Mouse (Mus musculus) embryonic fibroblast, embryonic 13.5 days (primary cell): ENCODE measurements around the gene Col26a1. TPM values are rescaled to one million over a fixed set of nuclear protein-coding genes. Genes with fewer than 3 reads are reported as not detected.

Experiments used
- H3K27ac ChIP-seq: 2 replicates; pipeline ENCODE4 v1.5.1; 2012; ENCODE audit warnings: low read length, control low read depth, inconsistent platforms; ENCODE audit not compliant: insufficient read depth
- H3K4me1 ChIP-seq: 2 replicates; pipeline ENCODE4 v1.6.1; 2011; ENCODE audit warnings: low read length; ENCODE audit not compliant: control insufficient read depth, insufficient read depth
- H3K4me3 ChIP-seq: 2 replicates; pipeline ENCODE4 v1.5.1; 2011; ENCODE audit warnings: mild to moderate bottlenecking, control low read depth, low read length; ENCODE audit not compliant: insufficient read depth
- CTCF ChIP-seq: IDR thresholded peaks from 2 replicates; pipeline ENCODE4 v1.5.1; 2011; ENCODE audit warnings: mild to moderate bottlenecking, control low read depth, low read length, moderate library complexity, borderline replicate concordance; ENCODE audit not compliant: insufficient read depth
- POLR2A ChIP-seq: IDR thresholded peaks from 2 replicates; pipeline ENCODE4 v1.6.1; 2011; ENCODE audit warnings: low read depth, mild to moderate bottlenecking, control low read depth, low read length, moderate library complexity
- polyA plus RNA-seq: library from polyadenylated mRNA; stranded (reverse); fragments of >200 nt; gene quantifications from 2 replicates; pipeline ENCODE4 v1.2.4, GENCODE M21; 2011; ENCODE audit warnings: low read depth; ENCODE audit not compliant: missing spikeins, insufficient read length

Gene Col26a1
- polyA plus RNA-seq, 1 experiment, result 4.4 TPM

DNA sequence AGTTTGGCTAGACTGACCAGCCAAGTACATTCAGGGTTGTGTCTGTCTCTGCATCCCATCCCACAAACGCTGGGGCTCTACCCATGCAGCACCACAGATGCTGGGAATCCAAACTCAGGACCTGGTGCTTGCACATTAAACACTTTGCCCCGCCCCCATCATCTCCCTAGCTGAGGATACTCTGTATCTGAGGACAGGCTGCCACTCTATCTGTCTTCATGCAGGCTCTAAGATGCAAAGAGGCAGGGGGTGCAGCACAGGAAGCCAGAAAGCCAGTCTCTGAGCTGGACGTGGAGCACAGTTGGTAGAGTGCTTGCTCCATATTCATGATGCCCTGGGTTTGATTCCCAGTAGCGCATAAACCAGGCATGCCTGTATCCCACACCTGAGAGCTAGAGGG lies 20.2 kb downstream of the Col26a1 start:
- no peak overlapping the region for H3K27ac ChIP-seq
- TF ChIP-seq CTCF, result no peak
- no peak for TF ChIP-seq POLR2A
- no peaks in the 10 kb centered on the region for H3K4me1 ChIP-seq
- no peak overlapping the region for H3K4me3 ChIP-seq

DNA sequence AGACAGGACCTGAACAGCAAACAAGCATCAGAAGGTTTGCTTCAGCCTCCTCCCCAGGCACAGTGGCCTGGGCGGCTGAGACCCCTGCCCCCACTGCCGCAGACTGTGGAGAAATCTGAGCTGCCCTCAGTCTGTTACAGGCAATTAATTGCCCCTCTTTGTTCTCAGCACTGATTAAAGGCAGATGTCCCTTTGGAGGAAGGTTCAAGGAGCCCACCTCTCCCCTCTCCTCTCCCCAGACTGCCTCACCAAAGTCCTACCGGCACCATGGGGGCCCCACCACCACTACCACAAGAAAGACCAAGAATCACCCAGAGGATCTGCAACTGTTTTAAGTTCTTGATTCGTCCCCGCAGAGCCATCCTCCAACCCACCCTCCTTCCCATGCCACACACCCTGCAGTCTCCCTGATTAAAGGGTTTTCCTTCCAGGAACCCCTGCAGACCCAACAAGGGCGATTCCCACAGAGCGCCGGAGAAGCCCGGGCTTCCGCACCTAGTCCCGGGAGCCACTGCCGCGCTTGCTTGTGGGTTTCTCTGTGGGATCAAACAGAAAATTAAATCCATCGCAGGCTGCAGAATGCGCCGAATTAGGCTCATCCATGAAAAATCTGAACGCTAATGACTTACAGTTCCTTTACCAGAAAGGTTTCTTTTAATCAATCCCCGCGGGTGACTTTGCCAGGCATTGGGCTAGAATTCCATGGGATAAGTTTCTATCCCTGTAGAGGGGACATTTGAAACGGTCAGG lies 21.6 kb downstream of the Col26a1 start:
- no peak for TF ChIP-seq POLR2A
- TF ChIP-seq CTCF, result no peak
- H3K27ac ChIP-seq, result no peak overlapping the region
- no peak overlapping the region for H3K4me3 ChIP-seq
- H3K4me1 ChIP-seq, result no peaks in the 10 kb centered on the region

DNA sequence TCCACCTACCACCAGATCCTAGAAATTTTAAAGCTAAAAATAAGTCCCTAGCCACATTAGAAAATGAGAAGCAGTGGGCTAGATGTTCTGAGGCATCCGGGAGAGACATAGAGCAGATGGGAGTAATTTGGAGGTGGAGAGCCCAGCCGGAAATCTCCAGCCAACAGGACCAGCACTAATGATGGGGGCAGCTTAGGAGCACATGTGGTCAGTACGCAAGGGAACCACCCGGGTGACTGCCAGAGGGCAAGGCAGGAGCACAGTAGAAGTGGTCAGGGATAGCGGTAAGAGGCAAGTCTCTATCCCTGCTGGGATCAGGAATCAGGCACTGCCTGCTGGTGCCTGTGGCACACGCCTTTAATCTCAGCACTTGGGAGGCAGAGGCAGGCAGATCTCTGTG lies 32.3 kb downstream of the Col26a1 start:
- no peak overlapping the region for H3K27ac ChIP-seq
- H3K4me1 ChIP-seq, result no peaks in the 10 kb centered on the region
- TF ChIP-seq POLR2A (no peak), CTCF (no peak)
- no peak overlapping the region for H3K4me3 ChIP-seq

DNA sequence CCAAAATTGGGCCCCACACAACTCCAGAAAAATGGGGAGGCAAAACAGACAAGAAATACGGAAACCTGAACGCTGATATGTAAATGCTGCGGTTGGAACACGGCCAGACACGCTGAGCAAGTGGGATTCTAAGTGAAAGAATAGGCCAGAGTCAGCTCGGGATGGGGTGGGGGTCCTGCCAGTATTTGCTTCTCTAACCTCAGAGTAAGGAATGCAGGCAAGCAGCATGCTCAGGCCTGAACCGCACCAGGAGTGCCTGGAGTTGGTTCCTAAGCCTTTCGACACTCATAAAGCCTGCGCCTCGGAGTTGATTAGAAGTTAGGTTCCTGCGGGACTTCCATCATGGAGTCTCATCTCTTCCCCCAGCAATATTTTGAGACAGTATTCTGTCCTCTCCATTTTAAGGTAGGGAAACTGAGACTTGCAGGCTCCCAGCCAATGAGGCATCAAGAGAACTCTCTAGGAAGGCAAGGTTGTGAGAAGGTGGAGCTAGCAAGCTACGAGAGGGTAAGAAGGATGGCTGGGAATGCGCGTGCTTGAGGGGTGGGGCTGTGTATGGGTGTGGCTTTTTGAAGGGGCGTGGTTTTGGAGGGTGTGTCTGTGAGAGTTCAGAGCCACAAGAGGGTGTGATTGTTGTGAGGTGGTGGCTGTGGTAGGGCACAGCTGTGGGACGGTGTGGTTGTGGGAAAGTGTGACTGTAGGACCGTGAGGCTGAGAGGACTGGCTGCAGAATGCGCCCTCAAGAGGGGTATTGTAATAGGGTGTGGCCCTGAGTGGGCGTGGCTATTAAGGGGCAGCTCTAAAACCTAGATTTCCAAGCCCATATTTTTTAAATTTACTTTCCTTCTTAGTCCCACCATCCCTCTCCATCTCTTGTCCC lies 36.4 kb downstream of the Col26a1 start:
- Histone ChIP-seq H3K4me3 (no peak overlapping the region), H3K4me1 (no peaks in the 10 kb centered on the region), H3K27ac (no peak overlapping the region)
- TF ChIP-seq POLR2A (no peak), CTCF (no peak)

DNA sequence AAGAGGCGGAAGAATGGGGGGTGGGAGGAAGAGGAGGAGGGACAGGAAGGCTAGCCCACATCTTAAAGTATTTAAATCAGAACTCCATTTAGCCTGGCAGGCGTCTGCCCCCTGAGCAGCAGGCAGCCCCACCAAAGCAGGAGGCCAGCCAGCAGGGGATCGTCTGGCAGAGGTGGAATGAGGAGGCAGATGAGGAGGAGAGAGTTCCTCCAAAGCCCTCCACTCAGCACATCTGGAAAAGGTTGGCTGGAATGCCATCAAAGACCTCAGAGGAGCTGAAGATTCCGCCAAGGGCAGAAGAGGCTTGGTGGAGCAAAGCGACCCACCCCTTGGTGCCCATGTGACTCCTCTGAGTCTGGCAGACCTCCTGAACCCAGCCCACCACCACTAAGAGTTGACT lies 39.1 kb downstream of the Col26a1 start:
- Histone ChIP-seq H3K4me3 (no peak overlapping the region), H3K27ac (no peak overlapping the region), H3K4me1 (no peaks in the 10 kb centered on the region)
- TF ChIP-seq POLR2A, result no peak
- no peak for TF ChIP-seq CTCF

DNA sequence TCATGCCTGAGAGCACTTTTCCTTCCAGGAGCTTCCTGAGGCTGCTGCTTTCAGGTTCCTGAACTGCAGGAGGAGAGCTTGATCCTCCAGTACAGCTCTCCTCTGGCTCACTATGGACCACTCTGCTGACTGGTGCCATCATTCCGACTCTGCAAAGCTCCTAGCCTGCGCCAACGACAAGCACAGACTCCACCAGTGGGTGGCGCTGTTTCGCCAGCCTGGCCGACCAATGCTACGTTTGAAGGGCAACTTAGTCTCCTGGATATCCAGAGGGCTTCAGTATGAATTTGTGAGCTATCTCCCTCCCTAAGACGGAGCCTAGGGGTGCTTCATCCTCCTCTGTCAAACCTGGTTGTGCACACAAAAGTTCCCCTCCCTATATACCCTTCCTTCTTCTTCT lies 43.0 kb downstream of the Col26a1 start:
- Histone ChIP-seq H3K27ac (no peak overlapping the region), H3K4me1 (no peaks in the 10 kb centered on the region), H3K4me3 (no peak overlapping the region)
- TF ChIP-seq POLR2A (no peak), CTCF (peak; percentile 91)

DNA sequence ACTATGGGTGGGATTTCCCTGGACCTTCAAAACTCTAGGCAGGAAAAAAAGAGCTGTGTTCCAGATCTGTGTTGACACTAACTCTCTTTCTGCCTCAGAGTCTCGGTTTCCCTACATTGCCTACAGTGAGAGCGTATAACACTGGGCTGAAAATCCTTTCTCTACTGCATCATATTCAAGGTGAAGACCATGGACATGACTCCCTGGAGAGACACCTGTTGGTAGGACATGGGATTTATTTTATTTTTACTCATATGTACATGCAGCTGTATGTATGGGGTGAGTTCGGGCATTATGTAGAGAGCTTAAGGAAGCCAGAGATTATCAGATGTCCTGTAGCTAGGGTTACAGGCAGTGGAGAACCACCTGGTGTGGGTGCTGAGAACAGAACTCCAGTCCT lies 50.0 kb downstream of the Col26a1 start:
- H3K4me3 ChIP-seq, result no peak overlapping the region
- H3K27ac ChIP-seq, result no peak overlapping the region
- no peaks in the 10 kb centered on the region for H3K4me1 ChIP-seq
- TF ChIP-seq POLR2A (no peak), CTCF (no peak)

DNA sequence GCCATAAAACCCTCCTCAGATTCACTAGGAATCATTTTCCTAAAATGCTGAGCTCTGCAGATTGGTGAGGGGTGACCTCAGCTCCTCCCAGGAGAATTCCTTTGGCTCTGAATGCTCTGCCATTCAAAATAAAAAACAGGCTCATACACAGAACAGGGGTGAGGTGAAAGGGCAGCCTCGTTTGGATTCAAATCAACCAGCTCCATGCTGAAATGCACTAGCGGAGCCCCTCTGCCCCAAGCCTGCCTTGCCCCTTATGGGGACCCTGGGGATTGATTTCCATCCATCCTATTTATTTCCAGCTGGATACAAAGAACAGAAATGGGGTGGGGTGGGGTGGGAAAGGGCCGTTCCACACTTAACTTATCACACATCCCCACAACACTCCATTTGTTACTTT lies 52.9 kb downstream of the Col26a1 start:
- no peak for TF ChIP-seq POLR2A
- no peak for TF ChIP-seq CTCF
- H3K27ac ChIP-seq, result no peak overlapping the region
- no peaks in the 10 kb centered on the region for H3K4me1 ChIP-seq
- no peak overlapping the region for H3K4me3 ChIP-seq

DNA sequence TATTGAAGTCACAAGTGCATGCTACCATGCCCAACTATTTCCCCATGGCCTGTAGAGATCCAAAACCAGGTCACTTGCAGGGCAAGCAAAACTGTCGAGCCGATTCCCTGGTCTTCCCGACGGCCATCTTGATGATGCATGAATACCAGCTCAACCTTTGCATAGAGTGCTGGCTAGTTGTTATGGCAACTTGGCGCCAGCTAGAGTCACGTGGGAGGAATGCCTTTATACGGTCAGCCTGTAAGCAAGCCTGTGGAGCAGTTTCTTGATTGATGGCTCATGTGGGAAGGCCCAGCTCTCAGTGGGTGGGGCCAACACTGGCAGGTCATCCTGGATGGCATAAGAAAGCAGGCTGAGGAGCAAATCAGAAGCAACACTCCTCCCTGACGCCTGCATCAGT lies 61.0 kb downstream of the Col26a1 start:
- no peaks in the 10 kb centered on the region for H3K4me1 ChIP-seq
- no peak overlapping the region for H3K4me3 ChIP-seq
- H3K27ac ChIP-seq, result no peak overlapping the region
- TF ChIP-seq POLR2A (no peak), CTCF (no peak)

DNA sequence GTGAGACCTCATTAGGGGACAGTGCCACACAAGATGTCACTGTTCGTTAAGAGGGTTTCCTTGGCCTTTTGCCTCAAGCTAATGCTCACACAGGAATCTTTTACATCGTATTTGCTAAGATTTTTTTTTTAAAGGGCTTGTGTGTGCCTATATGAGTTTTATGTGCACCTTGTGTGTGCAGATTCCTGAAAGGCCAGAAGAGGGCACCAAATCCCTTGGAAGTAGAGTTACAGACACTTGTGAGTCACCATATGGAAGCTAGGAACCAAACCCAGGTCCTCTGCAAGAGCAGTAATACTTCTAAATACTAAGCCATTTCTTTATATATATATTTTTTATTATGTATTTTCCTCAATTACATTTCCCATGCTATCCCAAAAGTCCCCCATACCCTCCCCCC lies 62.1 kb downstream of the Col26a1 start:
- no peak overlapping the region for H3K27ac ChIP-seq
- H3K4me1 ChIP-seq, result no peaks in the 10 kb centered on the region

More for the DNA sequence above, 62.1 kb downstream of the Col26a1 start:
- no peak overlapping the region for H3K4me3 ChIP-seq
- no peak for TF ChIP-seq CTCF
- TF ChIP-seq POLR2A, result no peak
